Mouse (Mus musculus) retina, embryonic 14.5 days (tissue): Measurements from ENCODE around the gene Pim3.
"Not testable (repeated sequence)": the region's sequence is repeated elsewhere in the genome, so short reads cannot be mapped to it uniquely, and the experiment has no call there.

Experiments used
- DNase-seq: peaks from one replicate; pipeline ENCODE4 v3.0.0-alpha.2; 2015; ENCODE audit warnings: low spot score

Pim3 gene

GRCm38 (mm10) chr15:88861772-88862622 is at the start of gene Pim3:
TSS of gene Pim3 (plus strand) at chr15:88862186.
- DNase-seq, result peak; percentile 97

- no peak for DNase-seq
These were observed 48.7 kb upstream of the Pim3 start for GRCm38 (mm10) chr15:88813262-88813661.

GRCm38 (mm10) chr15:88813873-88814272 is 48.1 kb upstream of the Pim3 start:
- not testable (repeated sequence) for DNase-seq

- peak; percentile 42 for DNase-seq
These were observed 47.5 kb upstream of the Pim3 start for GRCm38 (mm10) chr15:88814411-88815047.

GRCm38 (mm10) chr15:88815196-88815700 is 46.7 kb upstream of the Pim3 start:
- no peak for DNase-seq

- peak; percentile 99 for DNase-seq
These were observed 42.7 kb upstream of the Pim3 start, which contains the start of the genes Alg12 and Creld2 for GRCm38 (mm10) chr15:88819026-88819905. TSS of gene Alg12 (minus strand) at chr15:88819318. TSS of gene Creld2 (plus strand) at chr15:88819646.

GRCm38 (mm10) chr15:88819906-88820303 is 42.1 kb upstream of the Pim3 start:
- DNase-seq, result no peak

GRCm38 (mm10) chr15:88821403-88821802 is 40.6 kb upstream of the Pim3 start:
- no peak for DNase-seq

- no peak for DNase-seq
These were observed 39.5 kb upstream of the Pim3 start for GRCm38 (mm10) chr15:88822513-88822912.

GRCm38 (mm10) chr15:88823376-88823775 is 38.6 kb upstream of the Pim3 start:
- no peak for DNase-seq

GRCm38 (mm10) chr15:88827466-88827865 is 34.5 kb upstream of the Pim3 start:
- no peak for DNase-seq

- peak; percentile 73 for DNase-seq
These were observed 33.8 kb upstream of the Pim3 start for GRCm38 (mm10) chr15:88827991-88828799.

GRCm38 (mm10) chr15:88828800-88829705 is 32.9 kb upstream of the Pim3 start:
- DNase-seq, result peak; percentile 94

- no peak for DNase-seq
These were observed 32.1 kb upstream of the Pim3 start for GRCm38 (mm10) chr15:88829791-88830440.

- DNase-seq, result no peak
These were observed 31.3 kb upstream of the Pim3 start for GRCm38 (mm10) chr15:88830696-88831095.

- no peak for DNase-seq
These were observed 30.5 kb upstream of the Pim3 start for GRCm38 (mm10) chr15:88831482-88831881.

GRCm38 (mm10) chr15:88832536-88832935 is 29.4 kb upstream of the Pim3 start:
- DNase-seq, result no peak

GRCm38 (mm10) chr15:88836031-88836430 is 26.0 kb upstream of the Pim3 start:
- peak; percentile 25 for DNase-seq

GRCm38 (mm10) chr15:88836571-88836970 is 25.4 kb upstream of the Pim3 start:
- DNase-seq, result no peak
